Mouse (Mus musculus): ENCODE measurements around the gene E2f2.

DNA sequence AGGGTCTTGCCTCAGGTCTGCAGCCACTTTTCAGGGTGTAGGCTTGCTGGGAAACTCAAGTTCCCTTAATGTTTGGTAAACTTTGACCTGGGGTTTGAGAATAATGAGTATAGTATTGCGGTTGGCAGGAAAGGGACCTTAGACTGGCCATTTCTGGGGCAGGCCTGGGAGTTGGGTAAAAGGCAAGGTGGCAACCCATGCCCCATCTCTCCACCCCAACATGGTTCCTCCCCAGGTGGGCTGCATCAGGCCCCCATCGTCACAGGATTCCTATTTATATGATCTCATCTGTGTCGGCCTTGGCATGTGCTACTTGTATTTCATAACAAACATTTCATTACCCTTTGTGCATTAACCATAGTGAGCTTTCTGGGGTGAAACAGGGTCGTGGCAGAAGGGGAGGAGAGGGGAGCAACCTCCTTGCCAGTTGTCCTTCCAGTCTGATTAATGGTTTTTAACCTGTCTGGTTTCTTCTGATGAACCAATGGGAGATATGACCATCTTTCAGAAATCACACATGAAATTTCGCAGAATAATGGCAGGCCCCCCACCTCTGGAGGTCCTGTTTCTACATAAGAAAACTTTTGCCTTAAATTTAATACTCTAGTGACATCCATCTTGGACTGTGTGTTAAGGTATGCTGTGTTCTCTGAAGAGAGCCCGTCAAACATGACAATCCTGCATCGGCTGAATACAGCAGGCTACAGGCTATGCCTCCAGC lies 26.0 kb upstream of the E2f2 start:
- TF ChIP-seq POLR2A (IDR thresholded peaks at IDR 0.05; ENCODE audit: borderline replicate concordance, insufficient read depth, low read length) (no peak), CTCF (IDR thresholded peaks at IDR 0.05; ENCODE audit: borderline replicate concordance, insufficient read depth, low read depth, low read length) (no peak)

Data from cerebellum, adult 2 months (tissue).